Mouse (Mus musculus) forebrain, embryonic 10.5 days (tissue): ENCODE measurements around the gene Zfp202. TPM values are rescaled to one million over a fixed set of nuclear protein-coding genes. Genes with fewer than 3 reads are reported as not detected.
"Not testable (repeated sequence)": the region's sequence is repeated elsewhere in the genome, so short reads cannot be mapped to it uniquely, and the experiment has no call there.

Experiments
- DNase-seq: peaks from one replicate; pipeline ENCODE4 v3.0.0-alpha.2; 2017; ENCODE audit warnings: low spot score; ENCODE audit errors: extremely low spot score
- H3K27ac ChIP-seq: fragments of 300-500 bp; sonication (generic); 2 replicates; pipeline ENCODE4 v1.5.1; 2016; ENCODE audit warnings: mild to moderate bottlenecking
- H3K27me3 ChIP-seq: fragments of 300-500 bp; sonication (generic); 2 replicates; pipeline ENCODE4 v1.6.1; 2016; ENCODE audit warnings: mild to moderate bottlenecking; ENCODE audit not compliant: poor library complexity, severe bottlenecking
- H3K36me3 ChIP-seq: fragments of 300-500 bp; sonication (generic); replicated peaks from 2 replicates; pipeline ENCODE4 v1.6.1; 2016; ENCODE audit warnings: mild to moderate bottlenecking, moderate library complexity
- H3K4me1 ChIP-seq: fragments of 300-500 bp; sonication (generic); 2 replicates; pipeline ENCODE4 v1.6.1; 2016
- H3K4me3 ChIP-seq: fragments of 300-500 bp; sonication (generic); 2 replicates; pipeline ENCODE4 v1.5.1; 2016; ENCODE audit warnings: mild to moderate bottlenecking, moderate library complexity
- H3K9me3 ChIP-seq: fragments of 300-500 bp; sonication (generic); 2 replicates; pipeline ENCODE4 v1.6.1; 2016; ENCODE audit warnings: mild to moderate bottlenecking, moderate library complexity
- WGBS: fragments of 180-500 bp; shearing (Covaris S2); methylation state at CpG from one replicate; pipeline ENCODE4 v1.1.7; 2016; 5-methylcytosine and 5-hydroxymethylcytosine counted together
- polyA plus RNA-seq: library from polyadenylated mRNA; unstranded; fragments of >200 nt; fragmentation: Nextera tagmentation; extraction: Ambion mirVana; gene quantifications from 2 replicates; pipeline ENCODE4 v1.2.1, GENCODE M21; 2016

Zfp202 gene
- polyA plus RNA-seq, result 7.5 and 8.1 TPM in 2 replicates

- Histone ChIP-seq H3K4me1 (peaks cover 20% of the 10 kb centered on the region), H3K4me3 (peak within 1 kb of the TSS; percentile 88), H3K27ac (peak within 1 kb of the TSS; percentile 93), H3K36me3 (peaks cover 8% of the 10 kb centered on the region), H3K27me3 (no peaks in the 10 kb centered on the region), H3K9me3 (no peaks in the 10 kb centered on the region)
- DNase-seq, result peak; percentile 87
- under 1% methylated on average over 63 of the region's 63 CpGs for WGBS
Observed at GRCm38 (mm10) chr9:40192098-40193038, at the start of gene Zfp202. Gene Zfp202, plus strand, starts transcription at chr9:40192316.

- Histone ChIP-seq H3K27ac (no peak overlapping the region), H3K4me1 (no peaks in the 10 kb centered on the region), H3K27me3 (no peaks in the 10 kb centered on the region), H3K4me3 (no peak overlapping the region), H3K9me3 (no peaks in the 10 kb centered on the region), H3K36me3 (no peaks in the 10 kb centered on the region)
- 86% methylated on average over 4 of the region's 4 CpGs for WGBS
- DNase-seq, result no peak
Observed at GRCm38 (mm10) chr9:40155118-40155644, 36.9 kb upstream of the Zfp202 start.

GRCm38 (mm10) chr9:40166446-40166845, 25.7 kb upstream of the Zfp202 start:
- H3K4me3 ChIP-seq, result no peak overlapping the region
- no peak overlapping the region for H3K27ac ChIP-seq
- WGBS, result 91% methylated on average over 1 of the region's 1 CpGs
- no peaks in the 10 kb centered on the region for H3K27me3 ChIP-seq
- no peaks in the 10 kb centered on the region for H3K4me1 ChIP-seq
- DNase-seq, result no peak
- H3K9me3 ChIP-seq, result no peaks in the 10 kb centered on the region
- H3K36me3 ChIP-seq, result no peaks in the 10 kb centered on the region

DNA sequence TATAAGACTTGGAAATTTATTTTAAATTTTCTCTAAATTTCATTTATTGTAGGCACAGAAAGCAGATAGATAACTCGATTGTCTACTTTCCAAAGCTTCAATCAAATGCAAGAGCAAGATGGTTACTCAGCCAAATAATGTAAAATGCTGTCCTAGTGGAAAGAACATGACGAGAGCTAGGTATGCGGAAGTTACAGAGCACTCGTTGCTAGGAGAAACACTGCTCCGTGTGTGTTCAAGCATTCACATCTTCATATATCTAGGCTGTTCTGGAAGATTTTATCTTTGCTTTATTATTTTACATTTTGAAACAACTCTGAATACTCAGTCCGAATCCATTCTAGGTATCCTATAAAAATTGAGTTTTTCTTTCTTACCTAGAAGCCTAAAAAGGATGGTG, 15.1 kb upstream of the Zfp202 start:
- Histone ChIP-seq H3K27ac (no peak overlapping the region), H3K4me3 (no peak overlapping the region), H3K27me3 (no peaks in the 10 kb centered on the region), H3K9me3 (no peaks in the 10 kb centered on the region), H3K36me3 (no peaks in the 10 kb centered on the region), H3K4me1 (no peaks in the 10 kb centered on the region)
- WGBS, result 91% methylated on average over 6 of the region's 6 CpGs
- no peak for DNase-seq

- Histone ChIP-seq H3K36me3 (no peaks in the 10 kb centered on the region), H3K27me3 (no peaks in the 10 kb centered on the region), H3K4me3 (no peak within 1 kb of the TSS), H3K27ac (no peak within 1 kb of the TSS), H3K9me3 (no peaks in the 10 kb centered on the region), H3K4me1 (no peaks in the 10 kb centered on the region)
- WGBS, result 89% methylated on average over 5 of the region's 5 CpGs
- no peak for DNase-seq
Observed at GRCm38 (mm10) chr9:40180620-40181019, 11.5 kb upstream of the Zfp202 start, which contains the start of gene Olfr986. Gene Olfr986, plus strand, starts transcription at chr9:40180920.

DNA sequence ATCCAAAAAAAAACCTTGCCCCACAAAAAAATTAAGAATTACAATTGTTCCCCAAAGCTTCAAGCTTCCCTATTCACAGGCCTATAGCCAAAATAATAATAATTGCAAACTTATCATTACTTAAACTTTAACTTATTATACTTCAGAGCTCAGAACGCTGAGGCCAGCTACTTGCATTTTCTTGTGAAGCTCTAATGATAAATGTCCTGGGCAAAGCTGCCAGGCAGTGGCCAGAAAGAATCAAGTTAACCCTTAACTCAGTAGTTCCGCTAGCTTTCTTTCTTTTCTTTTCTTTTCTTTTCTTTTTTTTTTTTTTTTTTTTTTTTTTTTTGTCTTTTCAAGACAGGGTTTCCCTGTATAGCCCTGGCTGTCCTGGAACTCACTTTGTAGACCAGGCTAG, 7.0 kb upstream of the Zfp202 start:
- H3K27ac ChIP-seq, H3K27me3 ChIP-seq, H3K4me1 ChIP-seq, H3K4me3 ChIP-seq, DNase-seq, H3K9me3 ChIP-seq, H3K36me3 ChIP-seq: not testable (repeated sequence)
- 88% methylated on average over 2 of the region's 2 CpGs for WGBS

- WGBS, result 94% methylated on average over 8 of the region's 9 CpGs
- Histone ChIP-seq H3K4me3 (peak overlapping the region; percentile 88), H3K27ac (peak overlapping the region; percentile 93), H3K27me3 (no peaks in the 10 kb centered on the region), H3K9me3 (no peaks in the 10 kb centered on the region), H3K36me3 (no peaks in the 10 kb centered on the region), H3K4me1 (peaks cover 20% of the 10 kb centered on the region)
- DNase-seq, result no peak
Observed at GRCm38 (mm10) chr9:40191086-40191876, 835 bp upstream of the Zfp202 start.

DNA sequence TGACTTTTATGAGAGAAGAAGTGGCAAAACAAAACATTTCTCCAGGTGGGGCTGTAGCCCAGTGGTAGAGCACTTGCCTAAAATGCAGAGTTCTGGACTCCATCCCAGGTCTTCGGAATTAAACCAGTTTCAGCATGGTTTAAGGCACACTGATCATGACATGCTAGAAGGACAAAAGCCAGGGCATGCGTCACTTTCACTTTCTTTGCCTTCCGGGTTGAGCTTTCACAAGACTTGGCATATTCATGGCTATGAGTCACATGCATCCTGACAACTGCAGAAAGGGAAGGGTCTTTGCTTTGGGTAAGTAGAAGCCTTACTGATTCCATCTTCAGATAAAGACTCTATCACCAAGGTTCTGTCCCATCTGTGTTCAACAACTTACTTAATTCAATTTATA, 3.9 kb downstream of the Zfp202 start:
- peaks cover 20% of the 10 kb centered on the region for H3K4me1 ChIP-seq
- H3K36me3 ChIP-seq, result peaks cover 16% of the 10 kb centered on the region
- no peak for DNase-seq
- H3K9me3 ChIP-seq, result no peaks in the 10 kb centered on the region
- no peak overlapping the region for H3K27ac ChIP-seq
- WGBS, result 94% methylated on average over 3 of the region's 3 CpGs
- no peaks in the 10 kb centered on the region for H3K27me3 ChIP-seq
- H3K4me3 ChIP-seq, result no peak overlapping the region

DNA sequence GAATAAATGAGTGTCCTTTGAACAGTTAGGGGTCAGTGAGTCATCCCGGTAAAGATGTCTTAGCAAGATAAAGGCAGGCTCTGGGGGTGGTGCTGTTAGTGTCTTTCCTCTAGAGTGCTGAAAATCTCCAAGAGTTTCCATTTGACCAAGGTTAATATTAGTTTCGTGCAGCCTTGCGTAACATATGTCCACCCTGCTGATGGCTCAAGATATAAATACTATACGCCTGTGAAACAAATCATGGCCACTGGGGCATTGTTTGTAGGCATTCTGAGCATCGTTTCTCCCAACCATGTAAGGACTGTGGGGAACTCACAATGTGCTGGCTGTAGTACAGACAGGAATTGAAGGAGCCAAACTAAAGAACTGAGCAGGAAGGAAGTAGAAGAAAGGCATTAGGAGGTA, 14.4 kb downstream of the Zfp202 start:
- Histone ChIP-seq H3K36me3 (peaks cover 52% of the 10 kb centered on the region), H3K27me3 (no peaks in the 10 kb centered on the region), H3K4me1 (no peaks in the 10 kb centered on the region), H3K4me3 (no peak overlapping the region), H3K27ac (no peak overlapping the region), H3K9me3 (no peaks in the 10 kb centered on the region)
- DNase-seq, result no peak
- 94% methylated on average over 5 of the region's 5 CpGs for WGBS

DNA sequence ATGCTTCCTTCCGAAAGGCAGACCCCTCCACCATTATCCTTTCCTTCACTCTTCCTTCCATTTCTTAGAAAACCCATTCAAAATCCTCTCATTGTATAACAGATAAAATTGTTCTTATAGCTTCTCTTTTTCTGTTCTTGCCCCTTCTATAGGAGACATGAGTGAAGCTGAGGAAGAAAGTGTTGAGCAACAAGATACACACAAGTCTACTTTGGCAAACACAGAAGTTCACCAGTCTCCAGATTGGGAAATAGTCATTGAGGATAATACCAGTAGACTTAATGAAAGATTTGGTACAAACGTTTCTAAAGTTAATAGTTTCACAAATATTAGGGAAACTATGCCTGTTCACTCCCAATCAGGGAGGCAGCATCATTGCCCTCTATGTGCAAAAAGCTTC, 18.6 kb downstream of the Zfp202 start:
- no peak overlapping the region for H3K4me3 ChIP-seq
- no peak overlapping the region for H3K27ac ChIP-seq
- WGBS, result 94% methylated on average over 2 of the region's 2 CpGs
- no peaks in the 10 kb centered on the region for H3K4me1 ChIP-seq
- DNase-seq, result no peak
- H3K9me3 ChIP-seq, result no peaks in the 10 kb centered on the region
- no peaks in the 10 kb centered on the region for H3K27me3 ChIP-seq
- peaks cover 72% of the 10 kb centered on the region for H3K36me3 ChIP-seq

- H3K36me3 ChIP-seq, result peaks cover 51% of the 10 kb centered on the region
- WGBS, result 95% methylated on average over 5 of the region's 5 CpGs
- DNase-seq, result no peak
Observed at GRCm38 (mm10) chr9:40214058-40214457, 21.9 kb downstream of the Zfp202 start.

DNA sequence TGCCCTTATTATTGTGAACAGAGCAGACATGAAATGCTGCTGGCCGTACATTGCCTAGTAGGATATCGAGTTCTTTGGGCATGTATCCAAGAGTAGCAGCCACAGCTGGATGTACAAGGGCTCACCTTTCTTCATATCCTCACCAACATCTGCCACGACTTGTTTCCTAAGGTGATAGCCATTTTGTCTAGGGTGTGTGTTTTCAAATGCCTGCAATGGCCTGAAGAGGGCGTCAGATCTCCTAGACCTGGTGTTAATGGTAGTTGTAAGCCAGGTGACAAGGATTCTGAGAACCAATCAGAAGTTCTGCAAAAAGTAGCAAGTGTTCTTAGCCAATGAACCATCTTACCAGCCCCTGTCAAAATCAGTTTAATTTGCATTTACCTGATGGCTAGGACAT, 24.5 kb downstream of the Zfp202 start:
- WGBS, result 78% methylated on average over 4 of the region's 4 CpGs

More at GRCm38 (mm10) chr9:40214058-40214457, 21.9 kb downstream of the Zfp202 start:
- Histone ChIP-seq H3K4me3 (no peak overlapping the region), H3K9me3 (no peaks in the 10 kb centered on the region), H3K4me1 (no peaks in the 10 kb centered on the region), H3K27me3 (no peaks in the 10 kb centered on the region), H3K27ac (no peak overlapping the region)

More for the DNA sequence above, 24.5 kb downstream of the Zfp202 start:
- peaks cover 25% of the 10 kb centered on the region for H3K36me3 ChIP-seq
- H3K4me3 ChIP-seq, result no peak overlapping the region
- H3K4me1 ChIP-seq, result no peaks in the 10 kb centered on the region
- DNase-seq, result no peak
- H3K27me3 ChIP-seq, result no peaks in the 10 kb centered on the region
- no peak overlapping the region for H3K27ac ChIP-seq
- H3K9me3 ChIP-seq, result no peaks in the 10 kb centered on the region
